Mouse (Mus musculus) natural killer cell, adult 2 months (primary cell): ENCODE measurements around the gene Nt5m.

Source experiments
- DNase-seq, 2 experiments: peaks; one replicate each; pipeline ENCODE4 v3.0.0; 2022; ENCODE audit warnings: low spot score in 2 of 2

Nt5m gene

DNA sequence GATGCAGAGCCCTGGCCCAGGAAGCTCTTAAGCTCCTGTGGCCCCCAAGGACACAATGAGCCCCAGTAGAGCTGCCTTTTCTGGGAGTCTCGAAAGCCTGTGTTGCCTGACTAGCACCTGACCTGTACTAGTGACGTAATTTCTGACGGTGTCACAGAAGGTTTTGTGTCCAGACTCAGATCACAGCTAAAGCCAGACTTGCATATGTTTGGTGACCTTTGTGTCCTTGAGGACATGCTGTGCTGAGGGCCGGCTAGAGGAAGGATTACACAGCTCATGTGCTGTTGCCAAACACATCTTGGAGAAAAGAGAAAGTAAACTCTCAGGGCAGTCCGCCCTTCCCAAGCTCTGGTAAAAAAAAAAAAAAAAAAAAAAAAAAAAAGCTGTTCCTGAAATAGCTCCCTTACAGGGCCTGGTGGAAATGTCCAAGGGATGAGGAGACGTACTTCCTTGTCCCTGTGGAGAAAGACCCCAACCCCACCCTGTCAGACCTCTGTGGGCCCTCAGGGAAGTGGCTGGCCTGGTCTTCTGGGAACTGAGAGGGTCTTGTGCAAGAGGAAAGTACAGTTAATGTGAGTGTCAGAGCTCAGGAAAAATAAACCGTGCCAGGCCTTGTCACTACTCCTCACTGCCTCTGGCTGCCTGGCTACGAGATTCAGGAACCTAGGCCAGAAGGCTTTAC lies 62.9 kb downstream of the Nt5m start:
- DNase-seq, result no peak

DNA sequence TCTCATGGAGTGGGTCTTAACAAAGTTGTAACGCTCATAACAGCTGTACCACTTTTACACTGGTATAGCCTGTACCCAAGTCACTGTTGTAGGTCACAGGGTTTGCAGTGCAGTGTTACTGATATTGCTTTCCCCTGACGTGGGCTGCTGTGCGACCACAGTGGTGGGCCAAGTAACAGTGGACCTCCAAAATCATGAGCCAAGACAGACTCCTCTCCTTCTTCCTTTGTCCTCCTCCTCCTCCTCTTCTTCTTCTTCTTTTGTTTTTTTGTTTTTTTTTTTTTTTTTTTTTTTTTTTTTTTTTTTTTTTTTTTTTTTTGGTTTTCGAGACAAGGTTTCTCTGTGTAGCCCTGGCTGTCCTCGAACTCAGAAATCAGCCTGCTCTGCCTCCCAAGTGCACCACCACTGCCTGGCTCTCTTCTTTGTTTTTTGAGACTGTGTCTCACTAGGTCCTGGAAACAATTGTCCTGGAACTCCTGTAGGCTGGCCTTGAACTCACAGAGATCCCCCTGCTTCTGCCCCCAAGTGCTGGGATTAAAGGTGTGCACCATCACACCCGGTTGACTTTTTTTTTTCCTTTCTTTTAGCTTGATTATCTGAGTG lies 67.4 kb downstream of the Nt5m start:
- no peak for DNase-seq

GRCm38 (mm10) chr11:59908446-59908845 lies 69.2 kb downstream of the Nt5m start:
- no peak for DNase-seq

DNA sequence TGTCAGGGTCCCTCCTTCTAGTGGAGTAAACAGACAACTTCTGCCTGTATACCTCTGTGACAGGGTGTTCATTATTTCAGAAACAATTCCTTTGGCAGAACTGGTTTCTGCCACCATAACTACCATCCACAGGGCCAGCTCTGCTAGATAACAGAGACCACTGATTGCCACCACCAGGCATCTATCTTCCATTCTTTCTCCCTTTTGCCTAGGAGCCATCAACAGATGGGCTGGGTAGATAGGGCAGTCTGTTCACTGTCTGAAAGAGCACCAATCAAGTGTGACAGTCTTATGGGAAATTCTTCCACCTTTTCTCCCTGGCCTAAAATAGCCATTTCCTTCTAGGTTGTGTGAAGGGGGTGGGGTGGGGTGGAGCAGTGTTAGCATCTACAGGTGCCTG lies 71.3 kb downstream of the Nt5m start:
- DNase-seq, result no peak

DNA sequence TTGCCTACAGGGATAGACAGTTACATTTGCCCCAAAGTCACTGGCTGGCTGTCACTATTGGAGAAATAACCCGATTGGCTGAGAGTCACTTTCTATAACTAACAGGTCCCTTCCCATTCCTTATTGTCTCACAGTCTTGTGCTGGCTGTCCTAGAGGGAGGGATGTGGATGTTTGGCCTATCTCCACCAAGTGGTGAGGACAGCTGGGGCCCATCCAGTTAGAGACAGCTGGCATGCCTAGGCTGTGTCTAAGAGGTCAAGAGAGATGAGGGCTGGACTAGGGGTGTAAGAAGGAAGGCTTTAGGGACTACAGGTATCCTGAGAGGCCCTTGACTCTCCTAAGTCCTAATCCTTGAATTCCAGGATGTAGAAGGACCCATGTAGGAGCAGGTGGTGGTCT lies 72.3 kb downstream of the Nt5m start:
- DNase-seq, result no peak

DNA sequence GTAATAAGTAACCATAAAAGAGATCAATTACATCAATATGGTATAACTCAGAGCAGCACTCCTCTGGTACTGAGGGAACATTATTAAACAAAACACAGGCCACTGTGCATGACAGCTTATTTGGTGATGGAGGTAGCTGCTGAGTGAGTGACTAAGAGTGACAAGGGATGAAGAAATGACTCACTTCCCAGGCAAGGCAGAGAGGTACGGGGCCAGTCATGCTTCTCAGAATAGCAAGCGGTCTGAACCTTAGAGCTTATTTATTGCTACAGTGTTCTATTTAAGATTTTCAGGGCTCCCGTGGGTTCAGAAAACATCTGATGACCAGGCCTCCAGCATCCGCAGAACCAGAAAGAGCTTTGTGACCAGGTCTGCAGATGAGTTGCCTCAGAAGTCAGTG lies 74.5 kb downstream of the Nt5m start:
- DNase-seq, result no peak

- DNase-seq, result no peak
Measured at GRCm38 (mm10) chr11:59918014-59918413, 78.8 kb downstream of the Nt5m start.

GRCm38 (mm10) chr11:59919401-59919800 lies 80.2 kb downstream of the Nt5m start:
- no peak for DNase-seq

GRCm38 (mm10) chr11:59920331-59920730 lies 81.1 kb downstream of the Nt5m start:
- DNase-seq, result no peak

GRCm38 (mm10) chr11:59921265-59921664 lies 82.0 kb downstream of the Nt5m start:
- DNase-seq, result no peak

GRCm38 (mm10) chr11:59930031-59930430 lies 90.8 kb downstream of the Nt5m start:
- DNase-seq, result no peak
